Mouse (Mus musculus): ENCODE data around the gene Cracr2b.

Cracr2b gene

GRCm38 (mm10) chr7:141460391-141461113, at the start of gene Cracr2b:
Cracr2b (plus strand) TSS chr7:141461094.
- no peak for DNase-seq (ENCODE audit: low read depth, low spot score)

- DNase-seq (ENCODE audit: low read depth, low spot score) = no peak
These were observed 49.2 kb upstream of the Cracr2b start for GRCm38 (mm10) chr7:141411667-141412066.

GRCm38 (mm10) chr7:141413331-141413730, 47.6 kb upstream of the Cracr2b start:
- DNase-seq (ENCODE audit: low read depth, low spot score) = no peak

GRCm38 (mm10) chr7:141413809-141414584, 46.9 kb upstream of the Cracr2b start, which contains the start of gene Gatd1:
Gatd1 (minus strand) TSS chr7:141414136.
- DNase-seq (ENCODE audit: low read depth, low spot score) = peak; percentile 100

- DNase-seq (ENCODE audit: low read depth, low spot score) = no peak
These were observed 44.6 kb upstream of the Cracr2b start for GRCm38 (mm10) chr7:141416144-141416841.

- DNase-seq (ENCODE audit: low read depth, low spot score) = no peak
These were observed 42.9 kb upstream of the Cracr2b start for GRCm38 (mm10) chr7:141417731-141418681.

GRCm38 (mm10) chr7:141418970-141419369, 41.9 kb upstream of the Cracr2b start:
- no peak for DNase-seq (ENCODE audit: low read depth, low spot score)

GRCm38 (mm10) chr7:141420030-141420702, 40.7 kb upstream of the Cracr2b start:
- no peak for DNase-seq (ENCODE audit: low read depth, low spot score)

GRCm38 (mm10) chr7:141423811-141424210, 37.1 kb upstream of the Cracr2b start:
- DNase-seq (ENCODE audit: low read depth, low spot score) = no peak

- DNase-seq (ENCODE audit: low read depth, low spot score) = no peak
These were observed 33.8 kb upstream of the Cracr2b start for GRCm38 (mm10) chr7:141426948-141427730.

- DNase-seq (ENCODE audit: low read depth, low spot score) = no peak
These were observed 32.2 kb upstream of the Cracr2b start for GRCm38 (mm10) chr7:141428701-141429100.

GRCm38 (mm10) chr7:141429310-141429709, 31.6 kb upstream of the Cracr2b start, which contains the start of gene Cend1:
Cend1 (minus strand) TSS chr7:141429491.
- peak; percentile 77 for DNase-seq (ENCODE audit: low read depth, low spot score)

GRCm38 (mm10) chr7:141429840-141430584, 30.9 kb upstream of the Cracr2b start:
- no peak for DNase-seq (ENCODE audit: low read depth, low spot score)

- DNase-seq (ENCODE audit: low read depth, low spot score) = no peak
These were observed 30.2 kb upstream of the Cracr2b start for GRCm38 (mm10) chr7:141430585-141431240.

- DNase-seq (ENCODE audit: low read depth, low spot score) = no peak
These were observed 29.3 kb upstream of the Cracr2b start for GRCm38 (mm10) chr7:141431434-141432185.

- no peak for DNase-seq (ENCODE audit: low read depth, low spot score)
These were observed 28.7 kb upstream of the Cracr2b start for GRCm38 (mm10) chr7:141432186-141432611.

- DNase-seq (ENCODE audit: low read depth, low spot score) = no peak
These were observed 28.0 kb upstream of the Cracr2b start for GRCm38 (mm10) chr7:141432741-141433516.

All from forelimb bud, embryonic 11.5 days (tissue).